Mouse (Mus musculus): ENCODE measurements around the gene Upp1.
"Not testable (repeated sequence)": the region's sequence is repeated elsewhere in the genome, so short reads cannot be mapped to it uniquely, and the experiment has no call there.

Gene Upp1

DNA sequence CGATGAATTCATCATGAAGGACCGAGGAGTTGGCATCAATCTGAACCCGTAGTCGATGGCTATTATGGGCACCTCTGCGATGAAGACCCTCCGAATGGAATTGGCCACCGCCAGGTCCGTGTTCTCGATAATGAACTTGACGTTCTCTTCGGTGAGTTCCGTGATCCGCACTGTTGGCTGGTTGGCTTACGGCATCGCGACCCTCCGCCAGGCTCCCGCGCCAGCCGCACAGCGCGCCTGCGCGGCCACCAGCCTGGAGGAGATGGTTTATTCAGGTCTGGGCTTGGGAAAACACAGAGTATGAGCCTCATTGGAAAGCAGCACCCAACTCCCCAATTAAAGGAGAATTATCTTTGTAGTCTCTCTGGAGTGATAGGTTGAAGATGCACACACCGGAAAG, 32.5 kb downstream of the Upp1 start:
- in situ Hi-C loops (cut with MboI, MseI) = not testable (repeated sequence)

DNA sequence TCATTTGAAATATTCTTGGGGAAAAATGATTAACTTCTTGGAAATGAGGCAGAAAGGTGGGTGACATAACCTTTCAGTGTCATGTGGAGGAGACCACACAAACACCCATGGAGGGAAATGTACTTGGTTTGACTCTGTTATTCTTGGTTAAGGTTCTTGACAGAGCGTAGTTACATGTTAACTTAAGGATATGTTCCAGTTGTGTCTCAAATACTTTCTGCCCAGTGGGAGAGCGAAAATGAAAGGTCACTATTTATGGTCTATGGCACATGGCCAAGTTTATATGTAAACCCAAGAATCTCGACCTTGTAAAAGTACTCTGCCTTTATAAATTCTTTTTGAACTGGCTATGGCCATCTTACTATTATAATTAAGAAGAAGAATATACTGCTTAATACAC, 42.0 kb downstream of the Upp1 start:
- in situ Hi-C loops (cut with MboI, MseI) = no loop called here

- in situ Hi-C loops (cut with MboI, MseI) = no loop called here
Measured at GRCm38 (mm10) chr11:9167331-9167730, 49.4 kb downstream of the Upp1 start.

- in situ Hi-C loops (cut with MboI, MseI) = no loop called here
Measured at GRCm38 (mm10) chr11:9181477-9181876, 63.6 kb downstream of the Upp1 start.
